Mouse (Mus musculus): ENCODE results near the gene Kank2. TPM values are rescaled to one million over a fixed set of nuclear protein-coding genes. Genes with fewer than 3 reads are reported as not detected.

Gene Kank2
- total RNA-seq, 2 experiments from 2014 or later: 8.5 to 8.8 TPM

DNA sequence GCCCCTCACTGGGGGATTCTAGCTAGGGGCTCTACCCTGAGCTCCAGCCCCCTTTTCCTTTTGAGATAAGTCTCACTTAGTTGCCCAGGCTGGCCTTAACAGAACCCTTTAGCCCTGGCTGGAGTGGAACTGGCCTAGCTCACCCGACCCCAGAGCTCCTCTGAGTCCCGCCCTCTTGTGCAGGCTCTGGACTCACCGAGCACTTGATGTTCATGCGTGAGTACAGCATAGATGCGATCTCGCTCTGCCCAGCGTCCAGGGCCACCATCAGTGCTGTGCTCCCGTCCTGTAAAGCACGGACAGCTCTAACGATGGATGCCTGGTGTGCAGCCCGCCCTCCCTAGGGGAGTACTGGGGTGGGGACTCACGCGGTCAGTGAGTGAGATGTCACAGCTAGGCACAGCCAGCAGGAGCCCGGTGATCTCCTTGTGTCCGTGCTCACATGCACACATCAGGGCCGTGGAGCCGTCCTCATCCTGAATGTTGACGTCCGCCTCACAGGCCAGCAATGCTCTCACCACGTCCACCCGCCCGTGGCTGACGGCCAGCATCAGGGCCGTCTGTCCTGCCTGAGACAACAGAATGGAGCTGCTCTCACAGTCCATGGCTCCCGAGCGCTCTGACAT is 28.9 kb downstream of the Kank2 start:
- no peak overlapping the region for H3K27ac ChIP-seq
- intact Hi-C loops (cut with DNase I): no loop called here

DNA sequence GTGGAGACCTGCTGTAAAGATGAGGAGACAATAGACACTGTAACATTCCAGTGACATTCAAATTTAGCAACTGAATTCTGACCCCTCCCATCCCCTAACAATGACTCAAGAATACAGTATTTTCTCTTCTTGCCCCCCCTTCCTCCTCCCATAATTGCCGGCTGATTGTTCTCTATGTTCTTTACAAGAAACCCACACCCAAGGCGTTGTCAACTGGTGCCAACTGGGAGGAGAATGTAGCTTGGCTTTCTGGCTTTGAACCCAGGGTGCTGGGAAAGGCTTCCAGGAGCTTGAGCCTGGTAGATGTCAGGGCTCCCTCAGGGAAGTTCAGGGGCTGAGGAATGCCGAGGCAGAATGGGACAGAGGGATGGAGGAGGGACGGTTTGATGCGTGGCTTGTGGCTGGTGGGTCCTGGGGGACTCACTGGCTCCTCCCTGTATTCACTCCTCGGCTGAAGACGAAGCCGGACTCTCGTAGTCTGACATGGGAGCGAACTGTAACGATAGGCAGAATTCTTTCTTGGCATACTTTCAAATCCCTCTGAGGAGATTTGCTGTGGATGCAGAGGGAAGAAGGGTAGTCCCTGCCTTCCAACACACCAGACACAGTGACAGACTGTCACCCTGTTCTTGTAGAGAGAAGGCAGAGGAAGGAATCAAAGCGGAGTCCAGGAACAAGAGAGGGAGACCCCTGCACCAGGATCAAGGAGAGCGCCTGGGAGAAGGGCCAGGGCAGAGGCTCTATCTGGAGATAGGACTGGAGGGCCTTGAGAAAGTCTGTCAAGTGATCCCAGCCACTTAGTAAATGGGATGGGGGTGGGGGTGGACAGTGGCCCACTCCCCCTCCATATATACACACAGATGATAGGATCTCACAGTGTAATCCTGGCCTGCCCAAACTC is 29.8 kb downstream of the Kank2 start:
- intact Hi-C loops (cut with DNase I): no loop called here
- H3K4me3 ChIP-seq: no peak overlapping the region
- no peak for TF ChIP-seq CTCF (IDR thresholded peaks at IDR 0.05)
- H3K27ac ChIP-seq: no peak overlapping the region; the same call in 1 of the 2 replicates
- no peak for DNase-seq (ENCODE audit: extremely low spot score in 1 of 2, low spot score in 2 of 2)

More for the DNA sequence above, 28.9 kb downstream of the Kank2 start:
- no peak for DNase-seq (ENCODE audit: extremely low spot score in 1 of 2, low spot score in 2 of 2)
- no peak overlapping the region for H3K4me3 ChIP-seq
- no peak for TF ChIP-seq CTCF (IDR thresholded peaks at IDR 0.05)

DNA sequence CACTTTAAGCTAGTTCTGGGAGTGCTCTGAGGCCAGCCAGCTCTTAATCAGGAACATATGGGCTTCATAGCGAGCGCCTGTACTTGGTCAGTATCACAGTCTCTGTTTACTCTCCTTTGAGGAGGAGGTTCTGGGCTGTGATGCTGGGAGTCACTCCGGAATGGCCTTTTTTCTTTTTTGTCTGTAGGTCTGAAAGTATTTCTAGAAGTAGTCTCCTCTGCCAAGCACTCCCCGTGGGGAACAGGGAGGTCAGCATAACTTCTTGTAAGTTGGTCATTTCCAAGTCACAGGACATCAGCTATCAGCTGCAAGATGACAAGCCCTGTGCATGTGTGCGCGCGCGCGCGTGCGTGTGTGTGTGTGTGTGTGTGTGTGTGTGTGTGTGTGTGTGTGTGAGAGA is 30.6 kb downstream of the Kank2 start:
- DNase-seq (ENCODE audit: extremely low spot score in 1 of 2, low spot score in 2 of 2): no peak
- Histone ChIP-seq H3K27ac (no peak overlapping the region), H3K4me3 (no peak overlapping the region)
- TF ChIP-seq CTCF (IDR thresholded peaks at IDR 0.05): no peak
- intact Hi-C loops (cut with DNase I): no loop called here

DNA sequence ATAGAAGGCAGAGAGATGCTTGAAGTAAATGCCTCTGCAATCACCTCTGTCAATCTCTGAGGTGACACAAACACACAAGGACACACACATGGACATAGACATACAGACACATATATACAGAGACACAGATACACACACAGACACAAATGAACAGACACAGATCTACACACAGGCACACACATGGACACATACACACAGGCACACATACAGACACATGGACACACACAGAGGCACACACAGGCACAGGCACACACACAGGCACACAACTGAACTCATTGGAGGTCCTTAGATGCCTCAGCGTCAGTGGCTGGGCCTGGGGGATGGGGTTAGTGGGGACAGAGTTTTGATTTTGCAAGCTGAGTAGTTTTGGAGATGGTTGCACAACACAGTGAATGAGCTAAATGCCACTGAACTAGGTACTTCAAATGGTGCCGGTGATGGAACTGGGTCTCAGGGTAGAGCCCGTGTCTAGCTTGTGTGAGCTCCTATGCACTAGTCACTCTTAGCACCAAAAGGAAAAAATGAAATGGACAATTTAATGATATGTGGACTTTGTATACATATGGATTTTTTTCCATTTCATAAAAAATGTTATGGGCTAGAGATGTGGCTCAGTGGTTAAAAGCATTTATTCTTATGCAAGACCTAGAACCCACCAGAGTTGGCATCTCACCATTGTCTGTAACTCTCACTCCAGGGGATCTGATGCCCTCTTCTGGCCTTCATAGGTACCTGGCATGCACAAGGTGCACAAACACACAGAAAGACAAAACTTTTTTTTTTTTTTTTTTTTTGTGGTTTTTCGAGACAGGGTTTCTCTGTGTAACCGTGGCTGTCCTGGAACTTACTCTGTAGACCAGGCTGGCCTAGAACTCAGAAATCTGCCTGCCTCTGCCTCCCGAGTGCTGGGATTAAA is 34.2 kb downstream of the Kank2 start:
- TF ChIP-seq CTCF (IDR thresholded peaks at IDR 0.05): no peak; the same call in 1 of the 2 replicates
- Histone ChIP-seq H3K4me3 (no peak overlapping the region), H3K27ac (no peak overlapping the region)
- intact Hi-C loops (cut with DNase I): loop anchor here (5.0 kb wide), 1 partner anchor 77 kb away; no protein-coding TSS in a partner anchor
- no peak for DNase-seq (ENCODE audit: extremely low spot score in 1 of 2, low spot score in 2 of 2)

DNA sequence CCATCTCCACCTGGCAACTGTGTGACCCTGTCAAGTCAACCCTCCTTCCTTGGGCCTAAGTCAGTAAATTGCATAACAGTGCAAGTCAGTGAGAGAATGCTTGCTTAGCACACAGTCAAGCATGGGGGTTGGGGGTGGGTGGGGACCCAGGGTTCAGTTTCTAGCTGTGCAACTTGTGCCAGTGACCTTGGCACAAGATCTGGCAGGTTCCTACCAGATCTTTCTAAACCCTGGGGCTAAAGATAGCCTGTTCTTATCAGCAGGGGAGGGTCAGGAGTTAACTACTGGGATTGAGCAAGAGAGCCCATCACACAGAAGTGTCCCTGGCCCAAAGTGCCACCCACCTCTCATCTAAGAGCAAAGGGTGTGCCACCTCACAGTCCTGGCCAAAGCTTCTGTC is 36.4 kb downstream of the Kank2 start:
- intact Hi-C loops (cut with DNase I): loop anchor here (5.0 kb wide), 1 partner anchor 75 kb away; no protein-coding TSS in a partner anchor
- TF ChIP-seq CTCF (IDR thresholded peaks at IDR 0.05): no peak
- DNase-seq (ENCODE audit: extremely low spot score in 1 of 2, low spot score in 2 of 2): no peak
- Histone ChIP-seq H3K27ac (no peak overlapping the region), H3K4me3 (no peak overlapping the region)

DNA sequence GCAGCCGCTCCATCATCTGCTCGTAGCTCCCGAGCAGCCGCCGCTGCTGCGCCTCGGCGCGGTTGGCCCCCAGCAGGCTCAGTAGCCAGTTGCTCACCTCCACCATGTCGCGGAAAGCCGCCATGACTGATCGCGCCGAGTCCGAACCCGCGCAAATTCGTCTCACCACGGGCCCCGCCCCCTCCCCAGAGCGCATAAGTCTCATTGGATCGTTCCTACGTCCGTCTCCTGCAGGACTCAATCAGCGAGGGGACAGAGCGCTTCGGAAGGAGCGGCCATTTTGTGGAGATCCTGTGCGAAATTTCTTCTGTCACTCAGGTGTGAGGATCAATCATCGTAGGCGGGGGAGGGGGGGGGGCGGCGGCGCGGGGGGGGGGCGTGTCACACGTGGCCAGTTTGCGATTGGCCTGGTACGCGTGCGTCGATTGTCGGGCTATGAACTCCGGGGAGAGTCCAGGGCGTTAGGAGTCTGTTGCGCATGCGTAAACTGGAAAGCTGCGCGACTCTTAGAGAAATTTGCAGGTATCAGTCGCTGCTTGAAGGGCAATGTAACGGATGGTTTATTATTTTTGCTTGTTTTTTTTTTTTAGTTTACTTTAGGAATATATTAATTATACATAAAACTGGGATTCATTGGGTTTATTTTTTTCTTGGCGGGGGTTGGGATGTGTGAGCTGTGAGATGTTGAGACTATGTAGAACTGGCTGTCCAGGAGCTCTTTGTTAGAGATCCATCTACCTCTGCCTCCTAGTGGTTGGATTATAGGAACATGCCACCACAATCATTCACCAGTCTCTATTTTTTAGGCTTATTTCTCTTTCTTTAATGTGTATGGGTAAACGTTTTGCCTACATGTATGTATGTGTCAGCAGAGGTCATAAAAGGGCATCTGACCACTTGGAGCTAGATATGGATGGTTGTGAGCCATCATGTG is 38.1 kb downstream of the Kank2 start, which contains the start of gene Spc24:
Spc24 (minus strand) TSS at position 149 of the 934 bp plus-strand sequence.
- intact Hi-C loops (cut with DNase I): loop anchor here (5.0 kb wide), 1 partner anchor 73 kb away; no protein-coding TSS in a partner anchor
- H3K27ac ChIP-seq: peak within 1 kb of the TSS; percentile 62
- DNase-seq (ENCODE audit: extremely low spot score in 1 of 2, low spot score in 2 of 2): peak; percentile 95 to 96

DNA sequence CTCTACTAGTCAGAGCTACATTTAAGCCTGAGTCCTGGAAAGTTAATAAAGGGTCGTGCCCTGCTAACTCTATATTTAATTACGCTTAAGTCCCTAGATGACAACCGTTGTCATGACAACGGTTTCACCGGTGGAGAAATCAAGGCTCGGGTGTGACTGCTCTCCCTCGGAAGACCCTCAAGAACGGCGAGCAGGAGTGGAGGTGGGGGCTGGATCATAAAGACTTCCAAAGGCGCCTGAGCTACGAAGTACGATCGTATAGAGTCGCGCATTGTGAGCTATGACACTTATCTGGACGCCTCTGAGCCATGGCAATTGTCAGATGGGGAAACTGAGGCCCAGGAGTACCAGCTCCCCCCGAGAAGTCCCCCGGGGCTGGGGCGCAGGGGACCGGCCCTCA is 38.8 kb downstream of the Kank2 start:
- TF ChIP-seq CTCF (IDR thresholded peaks at IDR 0.05): no peak
- no peak for DNase-seq (ENCODE audit: extremely low spot score in 1 of 2, low spot score in 2 of 2)
- peak overlapping the region; percentile 77 for H3K4me3 ChIP-seq
- no peak overlapping the region for H3K27ac ChIP-seq
- intact Hi-C loops (cut with DNase I): loop anchor here (5.0 kb wide), 1 partner anchor 72 kb away; no protein-coding TSS in a partner anchor

More for the DNA sequence above, 38.1 kb downstream of the Kank2 start, which contains the start of gene Spc24:
- peak; percentile 61 for TF ChIP-seq CTCF (IDR thresholded peaks at IDR 0.05)
- peak within 1 kb of the TSS; percentile 77 for H3K4me3 ChIP-seq

DNA sequence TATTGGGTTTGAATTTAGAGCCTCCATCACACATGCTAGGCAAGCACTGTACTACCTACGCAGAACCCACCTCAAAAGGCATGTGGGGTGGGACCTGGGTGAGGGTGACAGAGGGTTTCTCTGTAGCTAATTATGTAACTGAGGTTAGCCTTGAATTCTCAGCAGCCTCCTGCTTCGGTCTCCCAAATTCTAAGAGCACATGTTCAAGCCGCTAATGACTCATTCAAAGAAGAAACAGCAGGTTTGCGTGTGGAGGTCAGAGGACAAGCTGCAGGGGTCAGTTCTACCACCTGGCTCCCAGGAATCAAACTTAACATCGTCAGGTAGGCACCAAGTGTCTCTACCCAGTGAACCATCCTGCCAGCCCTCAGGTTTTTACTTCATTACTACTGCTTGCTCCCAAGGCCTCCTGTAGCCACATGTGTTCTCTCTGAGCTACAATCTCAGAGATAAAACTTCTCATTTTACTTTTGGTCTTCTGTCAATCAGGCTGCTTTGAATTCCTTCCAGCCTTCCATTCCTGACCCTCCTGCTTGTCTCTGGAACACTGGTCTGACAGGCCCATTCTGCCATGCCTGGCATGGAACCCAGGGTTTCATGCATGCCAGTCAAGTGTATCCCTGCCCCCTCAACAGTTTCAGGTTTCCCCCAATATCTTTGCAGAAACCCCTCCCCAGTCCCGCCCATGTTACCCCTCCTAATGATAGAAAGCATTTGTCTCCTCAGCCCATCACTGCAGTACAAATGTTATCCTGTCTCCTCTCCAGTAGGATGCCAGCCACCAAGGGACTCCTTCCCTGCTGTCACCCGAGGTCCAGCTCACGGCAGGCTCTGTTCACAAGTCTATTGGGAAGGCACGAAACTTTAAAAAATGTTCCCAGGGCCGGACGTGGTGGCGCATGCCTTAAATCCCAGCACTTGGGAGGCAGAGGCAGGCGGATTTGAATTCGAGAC is 39.7 kb downstream of the Kank2 start:
- no peak overlapping the region for H3K27ac ChIP-seq
- intact Hi-C loops (cut with DNase I): no loop called here
- H3K4me3 ChIP-seq: no peak overlapping the region
- TF ChIP-seq CTCF (IDR thresholded peaks at IDR 0.05): no peak
- DNase-seq (ENCODE audit: extremely low spot score in 1 of 2, low spot score in 2 of 2): no peak

DNA sequence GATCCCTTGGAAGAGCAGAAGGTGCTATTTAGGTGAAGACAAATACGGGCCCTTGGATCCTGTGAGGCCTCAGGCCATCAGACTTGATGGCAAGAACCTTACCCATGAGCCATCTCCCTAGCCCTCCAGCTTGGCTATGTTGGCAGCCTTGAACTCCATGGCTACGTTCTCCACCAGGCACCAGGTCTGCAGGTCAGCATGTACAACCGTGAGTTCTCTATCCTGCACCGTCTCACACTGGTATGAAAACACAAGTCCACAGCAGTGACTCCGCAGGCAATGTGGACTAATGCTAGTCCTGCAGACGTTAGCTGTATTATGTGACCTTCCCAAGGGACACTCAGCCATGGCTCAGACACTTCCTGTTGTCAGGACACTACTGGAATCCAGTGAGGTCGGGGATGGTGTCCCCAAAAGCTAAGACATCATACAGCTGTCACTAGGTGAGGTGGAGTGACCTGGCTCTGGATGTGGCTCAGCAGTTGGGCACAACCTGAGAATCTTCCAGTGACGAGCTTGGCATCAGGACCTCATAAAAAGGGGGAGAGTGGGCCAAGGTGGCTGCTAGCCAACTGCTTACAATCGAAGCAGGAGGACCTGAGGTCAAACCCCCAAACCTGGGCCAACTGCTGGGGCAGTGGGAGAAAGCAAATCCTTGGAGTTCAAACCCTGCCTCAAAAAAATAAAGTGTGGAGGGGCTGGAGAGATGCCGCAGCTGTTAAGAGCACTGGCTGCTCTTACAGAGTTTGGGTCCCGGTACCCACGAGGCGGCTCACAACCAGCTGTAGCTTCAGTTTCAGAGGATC is 43.8 kb downstream of the Kank2 start:
- intact Hi-C loops (cut with DNase I): no loop called here
- no peak for TF ChIP-seq CTCF (IDR thresholded peaks at IDR 0.05)
- DNase-seq (ENCODE audit: extremely low spot score in 1 of 2, low spot score in 2 of 2): no peak
- Histone ChIP-seq H3K27ac (no peak overlapping the region), H3K4me3 (no peak overlapping the region)

All from left cerebral cortex, adult 2 months (tissue).